Mouse (Mus musculus): Measurements from ENCODE around the gene Zfhx3.

Gene Zfhx3

GRCm38 (mm10) chr8:108466653-108467052 is 524.2 kb downstream of the Zfhx3 start:
- DNase-seq (ENCODE audit: low spot score), result no peak

DNA sequence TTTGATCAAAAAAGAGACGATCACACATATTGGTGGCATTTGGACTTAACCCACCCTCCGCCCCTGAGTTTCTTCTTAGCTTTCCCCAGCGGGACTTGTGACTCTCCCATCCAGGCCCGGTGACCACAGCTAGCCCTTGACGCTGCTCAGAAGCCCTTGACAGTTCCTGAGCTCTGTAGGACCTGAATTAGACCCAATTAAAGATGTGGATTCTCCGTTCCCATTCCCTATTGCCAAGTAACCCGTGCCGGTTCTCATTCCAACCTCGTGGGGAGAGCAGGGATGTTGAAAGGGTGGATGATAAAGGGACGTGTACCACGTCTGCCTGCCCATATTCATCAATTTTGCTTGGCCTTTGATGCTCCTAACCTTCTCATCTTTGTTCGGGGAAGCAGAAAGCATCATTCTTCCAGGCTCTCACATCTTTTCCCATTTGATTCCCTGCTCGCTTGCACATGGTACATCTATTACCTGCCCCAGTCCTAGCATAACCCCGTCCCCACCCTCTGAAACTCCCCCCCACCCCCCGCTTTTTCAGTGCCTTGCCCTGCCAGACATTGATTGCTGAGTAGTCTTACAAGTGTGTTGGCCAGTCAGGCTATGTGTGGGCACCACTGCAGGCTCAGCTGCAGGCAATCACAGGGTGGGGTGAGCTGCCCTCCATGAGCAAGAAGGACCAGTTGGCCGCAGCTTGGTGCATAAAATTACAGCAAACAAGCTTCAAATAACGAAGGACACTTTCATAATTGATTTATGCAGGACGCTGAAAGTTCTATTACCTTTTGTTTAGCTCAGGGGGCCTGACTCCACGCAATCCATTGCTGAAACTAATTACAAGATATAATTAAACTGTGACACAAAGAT is 525.0 kb downstream of the Zfhx3 start:
- no peak for DNase-seq (ENCODE audit: low spot score)

DNA sequence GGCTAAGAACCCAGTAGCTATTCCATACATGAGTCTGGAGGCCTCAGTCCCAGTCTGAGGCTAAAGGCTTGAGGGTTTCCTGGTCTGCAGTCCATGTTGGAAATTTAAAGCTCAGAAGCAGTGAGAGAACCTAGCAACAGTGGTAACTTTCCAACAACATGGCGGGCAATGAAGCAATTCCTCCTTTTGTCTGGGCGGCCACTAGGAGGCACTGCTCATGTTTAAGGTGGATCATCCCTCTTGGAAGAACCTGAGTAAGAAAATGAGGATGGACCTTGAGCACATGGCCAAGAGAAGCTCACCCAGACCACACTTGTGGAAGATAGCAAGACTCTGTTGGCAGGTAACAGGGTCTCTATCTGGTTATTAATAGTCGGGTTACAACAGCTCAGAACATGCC is 527.8 kb downstream of the Zfhx3 start:
- no peak for DNase-seq (ENCODE audit: low spot score)

DNA sequence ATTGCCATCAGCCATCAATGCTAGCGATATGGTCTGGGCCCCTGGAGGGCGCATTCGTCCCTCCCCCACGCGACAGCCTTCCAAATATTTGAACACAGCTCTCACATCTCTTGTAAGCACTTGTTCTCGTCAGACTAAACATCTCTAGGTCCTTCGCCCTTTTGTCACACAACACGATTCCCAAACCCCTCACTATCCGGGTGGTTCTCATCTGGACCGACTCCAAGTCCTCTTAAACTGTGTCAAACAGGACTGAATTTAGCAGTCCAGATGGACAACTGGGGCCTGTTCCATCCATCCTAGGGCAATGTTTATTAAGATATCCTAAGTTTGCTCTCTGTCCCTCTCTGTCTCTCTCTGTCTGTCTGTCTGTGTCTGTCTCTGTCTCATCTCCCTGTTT is 532.1 kb downstream of the Zfhx3 start:
- no peak for DNase-seq (ENCODE audit: low spot score)

- DNase-seq (ENCODE audit: low spot score), result no peak
Observed at GRCm38 (mm10) chr8:108478131-108478530, 535.7 kb downstream of the Zfhx3 start.

GRCm38 (mm10) chr8:108480141-108480540 is 537.7 kb downstream of the Zfhx3 start:
- no peak for DNase-seq (ENCODE audit: low spot score)

DNA sequence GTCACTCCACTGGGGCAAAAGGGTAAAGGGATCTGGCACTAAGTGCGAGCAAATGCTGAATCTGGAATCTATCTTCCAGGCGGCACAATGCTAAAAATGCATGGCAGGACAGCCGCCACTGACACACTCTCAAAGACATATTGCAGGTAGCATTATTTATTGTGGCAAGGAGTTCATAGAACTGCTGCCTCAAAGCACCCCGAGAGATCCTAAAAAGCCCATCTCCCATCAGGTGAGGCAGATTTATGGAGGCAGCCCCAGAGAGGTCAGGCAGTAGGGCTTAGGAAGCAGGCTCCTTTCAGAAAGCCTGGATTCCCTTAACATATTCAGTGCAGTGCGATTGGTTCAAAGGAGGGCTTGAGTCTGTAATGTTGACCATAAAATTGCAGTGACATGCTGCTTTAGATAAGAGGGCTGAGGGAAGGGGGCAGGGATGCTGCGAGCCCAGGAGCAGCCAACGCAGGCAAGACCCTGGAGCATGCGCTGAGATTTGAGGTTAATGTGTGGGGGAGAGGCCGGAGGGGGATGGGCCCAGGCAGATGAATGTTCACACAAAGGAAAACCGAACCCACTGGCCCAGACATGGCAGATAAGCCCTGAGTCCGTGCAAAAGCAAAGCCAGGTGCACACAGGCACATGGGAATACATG is 538.8 kb downstream of the Zfhx3 start:
- no peak for DNase-seq (ENCODE audit: low spot score)

DNA sequence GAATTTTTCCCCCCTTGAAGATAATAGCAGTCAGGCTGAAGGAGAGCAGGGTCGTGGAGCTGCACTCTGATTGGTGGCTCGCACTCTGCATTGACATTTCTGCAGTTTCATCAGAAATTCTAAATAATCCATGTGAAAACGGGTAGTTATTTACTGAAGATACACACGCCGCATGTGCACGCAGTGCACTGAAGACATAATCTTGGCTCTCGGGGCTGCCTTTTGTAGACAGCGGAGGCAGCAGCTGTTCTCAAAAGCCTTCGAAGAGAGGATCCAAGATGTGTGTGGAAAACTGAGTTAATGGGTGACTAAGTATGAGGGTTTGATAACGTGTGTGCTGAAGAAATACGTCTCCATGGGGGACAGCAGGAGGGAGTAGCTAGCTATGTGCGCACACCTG is 553.7 kb downstream of the Zfhx3 start:
- DNase-seq (ENCODE audit: low spot score), result no peak

DNA sequence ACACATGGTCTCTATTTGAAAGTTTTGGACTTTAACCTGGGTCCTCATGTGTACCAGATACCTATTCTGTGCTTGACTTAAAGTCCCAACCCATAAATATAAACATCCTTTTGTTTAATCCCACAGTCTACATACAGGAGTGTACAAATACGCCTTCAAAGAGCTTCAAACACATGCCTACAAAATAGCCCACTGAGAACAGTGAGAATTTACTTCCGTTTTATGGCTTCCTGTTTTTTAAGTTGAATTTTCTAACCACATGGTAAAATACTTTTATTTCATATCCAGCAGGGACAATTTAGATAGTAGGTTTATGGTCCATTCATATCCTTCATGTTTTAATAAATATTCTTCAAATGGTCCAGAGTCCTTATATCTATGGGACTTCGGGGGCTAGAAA is 564.3 kb downstream of the Zfhx3 start:
- no peak for DNase-seq (ENCODE audit: low spot score)

DNA sequence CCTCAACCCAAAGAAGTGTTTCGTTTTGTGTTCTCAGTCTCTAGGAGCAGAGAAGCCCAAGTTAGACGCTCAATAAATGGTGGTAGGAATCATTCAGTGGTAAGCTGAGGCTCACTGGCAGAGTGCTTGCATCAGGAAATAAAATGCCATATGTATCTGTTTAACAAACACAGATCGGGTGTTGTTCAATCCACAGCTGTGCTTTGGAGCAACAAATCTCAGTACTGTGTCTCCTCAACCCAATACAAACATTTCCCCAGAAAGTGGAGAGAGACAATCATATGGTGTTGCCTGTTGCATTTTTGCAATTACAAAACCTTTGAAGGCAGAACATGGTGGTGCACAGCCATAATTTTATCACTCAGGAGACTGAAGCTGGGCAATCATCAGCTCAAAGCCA is 565.3 kb downstream of the Zfhx3 start:
- DNase-seq (ENCODE audit: low spot score), result no peak

GRCm38 (mm10) chr8:108510641-108511325 is 568.3 kb downstream of the Zfhx3 start:
- DNase-seq (ENCODE audit: low spot score), result no peak

DNA sequence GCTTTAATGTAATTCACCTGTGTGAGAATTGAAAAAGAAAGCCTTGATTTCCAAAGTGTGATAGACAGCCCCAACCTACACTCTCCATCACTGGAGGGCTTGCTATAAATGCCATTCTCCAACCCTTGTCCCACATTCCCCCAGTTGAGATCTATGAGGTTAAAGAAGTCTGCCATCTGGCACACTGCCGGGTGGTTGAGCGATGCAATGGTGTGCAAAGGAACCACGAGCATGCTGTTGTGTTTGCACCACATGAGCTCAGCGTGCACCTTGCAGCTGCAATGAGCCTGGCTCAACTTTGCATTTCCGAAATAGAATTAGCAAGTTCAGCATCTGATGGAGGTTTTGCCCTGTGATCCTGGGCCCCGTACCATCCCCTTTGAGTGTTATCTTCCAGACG is 575.7 kb downstream of the Zfhx3 start:
- DNase-seq (ENCODE audit: low spot score), result no peak

DNA sequence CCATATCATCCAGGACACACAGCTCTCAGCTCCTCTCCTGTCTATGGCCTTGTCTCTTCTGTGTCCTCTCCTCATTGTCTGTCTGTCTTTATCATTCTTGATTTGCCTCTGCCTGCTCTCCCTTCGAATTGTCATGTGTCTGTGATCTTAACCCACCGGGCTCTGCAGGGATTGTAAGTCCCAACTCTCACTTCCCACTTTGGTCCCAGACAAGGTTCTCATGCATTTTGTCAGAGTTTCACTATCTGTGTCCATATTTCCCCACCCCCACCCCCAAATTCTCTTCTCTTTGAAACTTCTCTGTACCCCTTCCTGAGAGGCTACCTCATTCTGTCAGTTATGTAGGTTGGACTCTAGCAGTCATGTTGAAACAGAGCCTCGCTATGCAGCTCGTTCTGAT is 579.6 kb downstream of the Zfhx3 start:
- DNase-seq (ENCODE audit: low spot score), result no peak

DNA sequence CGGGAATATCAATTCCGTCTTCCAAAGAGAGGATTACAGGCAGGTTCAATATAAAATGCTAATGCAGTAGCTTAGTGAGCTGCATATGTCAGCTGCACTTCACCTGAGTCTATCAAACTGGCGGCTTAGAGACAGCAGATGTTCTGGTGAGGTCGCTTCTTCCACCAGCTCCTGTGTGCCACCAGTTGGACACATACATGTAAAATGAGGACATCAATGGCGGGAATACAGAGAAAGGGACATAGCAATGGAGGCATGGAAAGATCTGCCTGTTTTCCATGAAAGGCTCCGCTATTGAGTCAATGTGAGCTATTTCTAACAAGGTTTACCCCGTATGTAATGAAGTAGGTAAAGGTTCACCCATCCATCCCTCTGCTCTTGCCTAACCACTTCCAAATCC is 587.0 kb downstream of the Zfhx3 start:
- DNase-seq (ENCODE audit: low spot score), result no peak

GRCm38 (mm10) chr8:108535121-108535876 is 592.9 kb downstream of the Zfhx3 start:
- no peak for DNase-seq (ENCODE audit: low spot score)

GRCm38 (mm10) chr8:108536186-108536585 is 593.7 kb downstream of the Zfhx3 start:
- no peak for DNase-seq (ENCODE audit: low spot score)

GRCm38 (mm10) chr8:108536911-108537351 is 594.5 kb downstream of the Zfhx3 start:
- DNase-seq (ENCODE audit: low spot score), result no peak

GRCm38 (mm10) chr8:108537686-108538551 is 595.5 kb downstream of the Zfhx3 start:
- no peak for DNase-seq (ENCODE audit: low spot score)

- no peak for DNase-seq (ENCODE audit: low spot score)
Observed at GRCm38 (mm10) chr8:108538929-108539555, 596.6 kb downstream of the Zfhx3 start.

- no peak for DNase-seq (ENCODE audit: low spot score)
Observed at GRCm38 (mm10) chr8:108552518-108552917, 610.1 kb downstream of the Zfhx3 start.

Measured in testis, postnatal 14 days (tissue).